Mouse (Mus musculus): Measurements from ENCODE around the gene Nat8f4. TPM values are rescaled to one million over a fixed set of nuclear protein-coding genes. Genes with fewer than 3 reads are reported as not detected.
A peak's percentile ranks its signal among the peaks of the same experiment; 100 is the strongest.
"Not testable (repeated sequence)": the region's sequence is repeated elsewhere in the genome, so short reads cannot be mapped to it uniquely, and the experiment has no call there.

Gene Nat8f4
- total RNA-seq (2022): under 1 TPM in 1 of 4 experiments, not detected in 3; 0.13 TPM

GRCm38 (mm10) chr6:85904642-85905061 is at the start of gene Nat8f4:
Nat8f4 (minus strand) TSS chr6:85904884.
- DNase-seq (ENCODE audit: low spot score in 2 of 2): peak; percentile 57 to 65

GRCm38 (mm10) chr6:85948549-85948948 is 43.9 kb upstream of the Nat8f4 start:
- DNase-seq (ENCODE audit: low spot score in 2 of 2): no peak

GRCm38 (mm10) chr6:85942469-85942868 is 37.8 kb upstream of the Nat8f4 start:
- no peak for DNase-seq (ENCODE audit: low spot score in 2 of 2)

GRCm38 (mm10) chr6:85938701-85939100 is 34.0 kb upstream of the Nat8f4 start:
- no peak for DNase-seq (ENCODE audit: low spot score in 2 of 2)

- peak; percentile 72 to 82 for DNase-seq (ENCODE audit: low spot score in 2 of 2)
These were observed 32.1 kb upstream of the Nat8f4 start for GRCm38 (mm10) chr6:85936508-85937465.

- no peak for DNase-seq (ENCODE audit: low spot score in 2 of 2)
These were observed 31.0 kb upstream of the Nat8f4 start for GRCm38 (mm10) chr6:85935646-85936045.

- DNase-seq (ENCODE audit: low spot score in 2 of 2): no peak
These were observed 29.4 kb upstream of the Nat8f4 start for GRCm38 (mm10) chr6:85934047-85934446.

- DNase-seq (ENCODE audit: low spot score in 2 of 2): no peak
These were observed 24.6 kb upstream of the Nat8f4 start for GRCm38 (mm10) chr6:85929312-85929711.

- DNase-seq (ENCODE audit: low spot score in 2 of 2): no peak
These were observed 23.1 kb upstream of the Nat8f4 start for GRCm38 (mm10) chr6:85927476-85928464.

GRCm38 (mm10) chr6:85926709-85927108 is 22.0 kb upstream of the Nat8f4 start:
- DNase-seq (ENCODE audit: low spot score in 2 of 2): no peak

GRCm38 (mm10) chr6:85923643-85924042 is 19.0 kb upstream of the Nat8f4 start:
- DNase-seq (ENCODE audit: low spot score in 2 of 2): no peak

GRCm38 (mm10) chr6:85919401-85919800 is 14.7 kb upstream of the Nat8f4 start:
- no peak for DNase-seq (ENCODE audit: low spot score in 2 of 2)

GRCm38 (mm10) chr6:85918341-85918740 is 13.7 kb upstream of the Nat8f4 start:
- not testable (repeated sequence) for DNase-seq (ENCODE audit: low spot score in 2 of 2)

- DNase-seq (ENCODE audit: low spot score in 2 of 2): no peak
These were observed 11.9 kb upstream of the Nat8f4 start for GRCm38 (mm10) chr6:85916596-85916995.

GRCm38 (mm10) chr6:85915539-85916513 is 11.1 kb upstream of the Nat8f4 start, which contains the start of gene Nat8f1:
Nat8f1 (minus strand) TSS chr6:85915687.
- peak; percentile 88 to 89 for DNase-seq (ENCODE audit: low spot score in 2 of 2)

- no peak for DNase-seq (ENCODE audit: low spot score in 2 of 2)
These were observed 10.5 kb upstream of the Nat8f4 start for GRCm38 (mm10) chr6:85915141-85915538.

- no peak for DNase-seq (ENCODE audit: low spot score in 2 of 2)
These were observed 6.9 kb upstream of the Nat8f4 start, which contains the start of gene Tprkb for GRCm38 (mm10) chr6:85911587-85911986. Tprkb (plus strand) TSS chr6:85911865.

- no peak for DNase-seq (ENCODE audit: low spot score in 2 of 2)
These were observed 5.0 kb upstream of the Nat8f4 start for GRCm38 (mm10) chr6:85909704-85910103.

- no peak for DNase-seq (ENCODE audit: low spot score in 2 of 2)
These were observed 3.7 kb upstream of the Nat8f4 start for GRCm38 (mm10) chr6:85908341-85908740.

- peak in 1 of 2 experiments; percentile 13 for DNase-seq (ENCODE audit: low spot score in 2 of 2)
These were observed 2.2 kb upstream of the Nat8f4 start for GRCm38 (mm10) chr6:85906911-85907351.
